Mouse (Mus musculus) intestine, postnatal 0 days (tissue): ENCODE measurements at regions not wholly inside any gene's neighbourhood (a gene's known extent, or its start where the extent isn't known, plus 50 kb on each side); places are given as distances from the start of the nearest gene placed in this dataset.
A peak's percentile ranks its signal among the peaks of the same experiment; 100 is the strongest.

ENCODE experiments used
- ATAC-seq: fragments of 200-750 bp; cut with Nextera tagmentation; 2 replicates; pipeline ENCODE4 v1.8.0; 2017; ENCODE audit warnings: mild to moderate bottlenecking, moderate TSS enrichment, moderate library complexity
- H3K27ac ChIP-seq: fragments of 300-500 bp; sonication (generic); 2 replicates; pipeline ENCODE4 v1.5.1; 2014; ENCODE audit warnings: mild to moderate bottlenecking, low read depth, low read length, moderate library complexity
- H3K27me3 ChIP-seq: fragments of 300-500 bp; sonication (generic); replicated peaks from 2 replicates; pipeline ENCODE4 v1.6.1; 2014; ENCODE audit warnings: low read length, mixed read lengths; ENCODE audit not compliant: control insufficient read depth, insufficient read depth
- H3K36me3 ChIP-seq: fragments of 300-500 bp; sonication (generic); 2 replicates; pipeline ENCODE4 v1.6.1; 2014; ENCODE audit warnings: mild to moderate bottlenecking, moderate library complexity; ENCODE audit not compliant: control insufficient read depth, insufficient read depth
- H3K4me1 ChIP-seq: fragments of 300-500 bp; sonication (generic); replicated peaks from 2 replicates; pipeline ENCODE4 v1.6.1; 2014; ENCODE audit warnings: antibody characterized with exemption, low read length, mixed read lengths; ENCODE audit not compliant: control insufficient read depth, insufficient read depth
- H3K4me2 ChIP-seq: fragments of 300-500 bp; sonication (generic); replicated peaks from 2 replicates; pipeline ENCODE4 v1.6.1; 2014; ENCODE audit warnings: low read depth, mild to moderate bottlenecking, moderate library complexity
- H3K4me3 ChIP-seq: fragments of 300-500 bp; sonication (generic); 2 replicates; pipeline ENCODE4 v1.5.1; 2014; ENCODE audit warnings: low read depth, low read length
- H3K9ac ChIP-seq: fragments of 300-500 bp; sonication (generic); 2 replicates; pipeline ENCODE4 v1.6.1; 2014; ENCODE audit warnings: mild to moderate bottlenecking, low read depth, low read length
- H3K9me3 ChIP-seq: fragments of 300-500 bp; sonication (generic); 2 replicates; pipeline ENCODE4 v1.6.1; 2016; ENCODE audit warnings: mixed run types; ENCODE audit not compliant: control insufficient read depth
- CTCF ChIP-seq: sonication (generic); IDR thresholded peaks from 2 replicates; pipeline ENCODE4 v1.5.1; 2016; ENCODE audit warnings: low read depth, mild to moderate bottlenecking, control low read depth, antibody characterized with exemption, moderate library complexity
- WGBS: fragments of 180-500 bp; shearing (Covaris S2); extraction: QIAGEN DNeasy Blood & Tissue Kit; methylation state at CpG from one replicate; pipeline ENCODE4 v1.1.7; 2014; 5-methylcytosine and 5-hydroxymethylcytosine counted together

DNA sequence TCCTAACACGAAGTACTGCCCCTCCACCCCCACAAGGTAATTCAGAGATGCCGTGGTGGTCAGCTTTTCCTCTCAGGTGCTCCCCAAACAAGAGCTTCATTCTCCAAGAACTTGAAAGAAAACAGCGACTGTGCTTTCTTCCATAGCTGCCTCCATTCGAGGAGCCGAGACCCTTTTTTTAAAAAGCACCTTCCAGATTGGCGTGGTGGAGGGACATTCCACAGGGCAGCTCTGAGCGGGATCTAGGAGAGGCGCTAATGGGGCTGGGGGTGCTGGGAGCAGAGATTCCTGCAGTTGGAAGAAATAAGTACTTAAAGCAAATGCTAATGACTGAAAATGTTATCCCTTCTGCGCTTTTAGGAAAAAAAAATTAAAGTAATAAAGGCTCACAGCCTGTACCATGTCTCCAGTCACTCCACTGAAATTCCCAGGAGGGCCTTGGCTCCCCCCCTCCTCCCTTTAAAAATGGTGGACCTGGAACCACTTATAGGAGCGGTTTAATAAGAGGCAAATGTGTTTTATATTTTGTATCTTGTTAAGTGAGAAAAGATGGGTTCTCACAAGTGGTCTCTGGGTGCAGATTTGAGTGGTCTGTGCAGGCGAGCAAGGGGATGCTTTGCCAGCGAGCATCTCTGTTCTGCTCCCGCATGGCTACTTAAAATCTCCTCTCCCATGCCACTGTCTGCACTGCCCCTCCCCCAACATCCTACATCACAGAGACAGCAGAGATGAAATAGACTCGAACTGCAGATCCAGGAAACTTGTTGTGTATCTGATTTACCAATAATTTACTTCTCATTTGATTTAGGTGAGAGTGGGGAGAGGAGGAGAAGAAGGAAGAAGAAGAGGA, 77.4 kb upstream of the Zfhx3 start:
- Histone ChIP-seq H3K4me3 (no peak overlapping the region), H3K27me3 (no peaks in the 10 kb centered on the region), H3K4me1 (no peaks in the 10 kb centered on the region), H3K4me2 (no peak overlapping the region), H3K9me3 (no peaks in the 10 kb centered on the region), H3K27ac (no peak overlapping the region), H3K36me3 (no peaks in the 10 kb centered on the region), H3K9ac (no peak overlapping the region)
- TF ChIP-seq CTCF, result no peak
- no peak for ATAC-seq
- 63% methylated on average over 14 of the region's 14 CpGs for WGBS

DNA sequence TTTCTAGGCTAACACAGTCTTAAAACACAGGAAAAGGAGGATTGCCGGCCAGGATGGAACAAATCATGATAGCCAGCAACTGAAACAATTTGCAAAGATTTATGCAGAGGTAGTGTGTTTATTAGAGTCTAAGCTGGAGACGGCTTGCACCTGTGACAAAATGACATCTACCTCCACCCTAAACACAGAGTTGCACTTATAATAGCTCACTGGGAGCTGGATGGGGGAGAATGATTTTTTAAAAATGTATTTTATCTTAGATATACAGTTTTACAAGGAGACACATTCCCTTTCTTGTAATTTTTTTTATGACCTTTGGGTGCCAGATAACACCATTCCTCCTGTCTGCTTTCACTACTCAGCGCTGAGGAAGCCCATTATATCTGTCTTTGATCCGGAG, 76.7 kb upstream of the Zfhx3 start:
- H3K27ac ChIP-seq, result no peak overlapping the region
- TF ChIP-seq CTCF, result no peak
- H3K9ac ChIP-seq, result no peak overlapping the region
- H3K4me2 ChIP-seq, result no peak overlapping the region
- 49% methylated on average over 4 of the region's 4 CpGs for WGBS
- H3K9me3 ChIP-seq, result no peaks in the 10 kb centered on the region
- no peaks in the 10 kb centered on the region for H3K27me3 ChIP-seq
- H3K4me3 ChIP-seq, result no peak overlapping the region
- no peaks in the 10 kb centered on the region for H3K4me1 ChIP-seq
- no peak for ATAC-seq
- no peaks in the 10 kb centered on the region for H3K36me3 ChIP-seq

DNA sequence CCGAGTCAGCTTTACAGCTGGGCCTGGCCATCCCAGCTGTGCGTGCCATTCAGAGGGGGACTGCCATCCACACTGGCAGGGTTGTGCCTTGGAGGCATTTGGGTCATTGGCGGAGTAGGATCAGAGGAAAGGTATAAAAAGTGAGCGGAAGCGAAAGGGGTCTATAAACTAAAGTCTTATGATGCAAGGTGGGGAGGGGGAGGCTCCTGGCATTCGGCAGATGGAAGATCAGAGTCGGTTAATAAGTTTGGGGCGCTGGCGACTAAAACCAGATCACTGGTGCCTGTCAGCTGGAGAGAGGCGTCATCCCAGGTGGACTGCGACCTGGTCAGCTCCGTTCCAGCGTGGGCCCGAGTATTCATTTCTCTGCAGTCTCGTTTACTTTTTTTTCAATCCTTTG, 70.7 kb upstream of the Zfhx3 start:
- no peak for TF ChIP-seq CTCF
- 67% methylated on average over 15 of the region's 15 CpGs for WGBS
- Histone ChIP-seq H3K9me3 (no peaks in the 10 kb centered on the region; the same call in 1 of the 2 replicates), H3K4me1 (no peaks in the 10 kb centered on the region), H3K27ac (no peak overlapping the region), H3K36me3 (no peaks in the 10 kb centered on the region), H3K9ac (no peak overlapping the region), H3K4me2 (no peak overlapping the region), H3K27me3 (no peaks in the 10 kb centered on the region), H3K4me3 (no peak overlapping the region)
- no peak for ATAC-seq

DNA sequence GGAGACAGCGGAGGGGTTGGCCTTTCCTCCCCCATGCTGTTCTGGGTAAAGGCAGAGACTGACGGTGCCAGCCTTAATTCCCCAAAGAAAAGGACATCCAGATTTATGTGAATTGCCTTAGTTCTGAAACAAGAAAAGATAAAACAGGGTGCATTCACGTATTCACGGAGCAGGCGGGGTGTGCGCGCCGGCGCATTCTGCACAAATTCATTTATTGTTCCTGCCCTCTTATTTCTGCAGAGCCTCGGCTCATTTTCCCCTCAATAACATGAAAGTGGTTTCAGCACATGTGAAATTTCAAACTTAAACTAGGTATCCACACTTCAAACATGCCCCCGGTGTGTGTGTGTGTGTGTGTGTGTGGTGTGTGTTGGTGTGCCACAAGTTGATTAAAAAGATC, 70.3 kb upstream of the Zfhx3 start:
- H3K4me1 ChIP-seq, result no peaks in the 10 kb centered on the region
- WGBS, result 80% methylated on average over 11 of the region's 11 CpGs

DNA sequence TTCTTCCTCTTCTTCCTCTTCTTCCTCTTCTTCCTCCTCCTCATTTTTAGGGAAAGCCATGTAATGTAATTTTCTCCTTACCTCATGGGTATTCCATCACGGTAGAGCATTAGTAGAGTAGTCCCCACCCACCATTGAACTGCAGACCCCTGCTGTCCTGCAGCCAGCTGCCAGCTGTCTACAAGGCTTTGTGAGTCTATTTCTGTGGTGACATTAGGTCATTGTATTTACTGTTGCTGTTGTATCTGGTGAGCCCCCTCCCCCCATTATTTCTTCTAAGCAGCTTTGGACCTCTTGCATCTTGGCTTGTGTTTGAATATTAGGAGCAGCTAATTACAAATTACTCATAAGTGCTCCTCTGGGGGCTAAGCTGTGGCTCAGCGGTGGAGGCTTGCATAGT, 66.0 kb upstream of the Zfhx3 start:
- no peak for ATAC-seq
- Histone ChIP-seq H3K9me3 (no peaks in the 10 kb centered on the region; the same call in 1 of the 2 replicates), H3K27ac (no peak overlapping the region), H3K9ac (no peak overlapping the region), H3K4me2 (no peak overlapping the region), H3K4me1 (no peaks in the 10 kb centered on the region), H3K27me3 (no peaks in the 10 kb centered on the region), H3K4me3 (no peak overlapping the region), H3K36me3 (no peaks in the 10 kb centered on the region)
- 66% methylated on average over 2 of the region's 2 CpGs for WGBS
- TF ChIP-seq CTCF, result no peak

More for the DNA sequence above, 70.3 kb upstream of the Zfhx3 start:
- Histone ChIP-seq H3K9me3 (no peaks in the 10 kb centered on the region; the same call in 1 of the 2 replicates), H3K27ac (no peak overlapping the region), H3K4me3 (no peak overlapping the region), H3K4me2 (no peak overlapping the region), H3K27me3 (no peaks in the 10 kb centered on the region), H3K36me3 (no peaks in the 10 kb centered on the region), H3K9ac (no peak overlapping the region)
- ATAC-seq, result no peak
- TF ChIP-seq CTCF, result no peak

DNA sequence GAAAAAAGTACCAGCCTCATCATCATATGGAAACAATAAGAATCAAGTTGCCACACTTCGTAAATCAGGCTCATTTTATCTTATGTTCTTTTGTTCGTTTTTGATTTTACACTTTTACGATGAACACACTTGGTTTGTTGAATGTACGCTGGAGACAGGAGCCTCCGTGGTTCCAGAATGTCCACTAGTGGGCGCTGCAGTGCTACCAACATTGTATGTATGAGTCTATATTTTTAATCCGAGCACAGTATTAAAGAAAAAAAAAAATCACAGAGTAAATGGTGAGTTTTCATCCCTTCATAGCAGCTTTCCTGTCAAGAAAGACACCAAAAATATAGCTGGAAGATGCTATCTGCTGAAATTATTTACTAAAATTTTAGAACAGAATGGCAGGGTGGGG, 60.6 kb upstream of the Zfhx3 start:
- no peak overlapping the region for H3K9ac ChIP-seq
- no peak overlapping the region for H3K27ac ChIP-seq
- WGBS, result 18% methylated on average over 7 of the region's 7 CpGs
- H3K36me3 ChIP-seq, result no peaks in the 10 kb centered on the region
- H3K4me2 ChIP-seq, result no peak overlapping the region
- H3K9me3 ChIP-seq, result no peaks in the 10 kb centered on the region
- no peak for ATAC-seq
- no peak overlapping the region for H3K4me3 ChIP-seq
- H3K4me1 ChIP-seq, result no peaks in the 10 kb centered on the region
- H3K27me3 ChIP-seq, result no peaks in the 10 kb centered on the region
- TF ChIP-seq CTCF, result peak; percentile 83

DNA sequence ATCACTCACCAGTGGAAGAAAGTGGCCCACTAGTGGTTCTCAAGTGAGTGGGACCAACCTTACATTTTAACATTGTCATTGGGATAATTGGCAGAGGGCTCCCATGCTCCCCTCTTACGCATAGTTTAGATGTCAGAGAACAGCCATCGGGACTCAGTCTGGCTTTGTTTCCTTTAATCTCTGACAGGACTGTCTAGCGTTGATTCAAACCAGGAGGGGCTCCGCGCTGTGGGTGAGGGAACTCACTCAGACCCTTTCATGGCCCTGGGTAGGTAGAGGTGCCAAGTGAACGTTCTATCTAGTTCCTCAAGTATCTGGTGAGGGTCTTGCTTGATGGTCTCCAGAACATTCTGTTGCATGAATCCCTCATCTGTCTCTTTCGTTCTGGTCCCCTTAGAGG, 56.9 kb upstream of the Zfhx3 start:
- no peaks in the 10 kb centered on the region for H3K36me3 ChIP-seq
- H3K4me1 ChIP-seq, result no peaks in the 10 kb centered on the region
- H3K9ac ChIP-seq, result no peak overlapping the region
- no peak overlapping the region for H3K4me2 ChIP-seq
- no peaks in the 10 kb centered on the region for H3K9me3 ChIP-seq
- no peaks in the 10 kb centered on the region for H3K27me3 ChIP-seq
- no peak overlapping the region for H3K27ac ChIP-seq
- no peak for TF ChIP-seq CTCF
- 46% methylated on average over 7 of the region's 7 CpGs for WGBS
- ATAC-seq, result no peak
- no peak overlapping the region for H3K4me3 ChIP-seq
